Mouse (Mus musculus) layer of hippocampus, adult 11-12 months (tissue): Measurements from ENCODE around the gene Apmap.

ENCODE experiments used
- DNase-seq: peaks from one replicate; pipeline ENCODE4 v3.0.0; 2022; ENCODE audit warnings: low spot score

Gene Apmap

DNA sequence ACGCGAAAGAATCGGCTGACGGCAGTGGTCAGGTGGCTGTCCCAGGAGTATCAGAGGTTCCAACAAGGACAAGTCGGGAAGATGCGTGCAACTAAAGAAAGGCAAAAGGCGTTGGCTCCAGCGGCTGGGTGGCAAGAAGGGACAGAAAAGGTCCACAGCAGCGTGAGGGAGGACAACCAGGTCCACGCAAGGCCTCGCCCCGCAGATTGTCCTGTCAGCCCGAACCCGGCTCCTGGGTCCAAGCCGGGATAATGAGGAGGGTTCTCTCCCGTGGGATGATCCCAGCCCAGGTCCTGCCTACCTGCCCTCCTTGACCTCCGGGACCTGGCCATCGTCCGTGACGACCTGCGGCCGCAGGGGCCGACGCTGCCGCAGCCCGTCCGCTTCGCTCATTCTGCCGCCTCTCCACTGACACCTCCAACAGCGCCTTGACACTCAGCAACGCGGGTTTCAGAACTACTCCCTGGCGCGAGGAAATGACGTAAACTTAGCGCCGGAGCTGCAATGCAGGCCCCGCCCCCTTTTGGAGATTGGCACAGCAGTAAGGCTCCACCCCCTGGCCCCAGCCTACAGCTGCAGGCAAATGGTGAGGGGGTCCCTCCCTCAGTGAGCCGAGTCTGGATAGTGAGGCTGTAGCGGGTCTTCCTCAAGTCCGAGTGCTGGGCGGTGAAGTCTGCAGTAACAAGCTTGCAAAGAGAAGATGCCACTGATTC, at the start of gene Apmap:
TSS of gene Apmap (minus strand) at position 481 of the 713 bp plus-strand sequence.
- peak; percentile 97 for DNase-seq

DNA sequence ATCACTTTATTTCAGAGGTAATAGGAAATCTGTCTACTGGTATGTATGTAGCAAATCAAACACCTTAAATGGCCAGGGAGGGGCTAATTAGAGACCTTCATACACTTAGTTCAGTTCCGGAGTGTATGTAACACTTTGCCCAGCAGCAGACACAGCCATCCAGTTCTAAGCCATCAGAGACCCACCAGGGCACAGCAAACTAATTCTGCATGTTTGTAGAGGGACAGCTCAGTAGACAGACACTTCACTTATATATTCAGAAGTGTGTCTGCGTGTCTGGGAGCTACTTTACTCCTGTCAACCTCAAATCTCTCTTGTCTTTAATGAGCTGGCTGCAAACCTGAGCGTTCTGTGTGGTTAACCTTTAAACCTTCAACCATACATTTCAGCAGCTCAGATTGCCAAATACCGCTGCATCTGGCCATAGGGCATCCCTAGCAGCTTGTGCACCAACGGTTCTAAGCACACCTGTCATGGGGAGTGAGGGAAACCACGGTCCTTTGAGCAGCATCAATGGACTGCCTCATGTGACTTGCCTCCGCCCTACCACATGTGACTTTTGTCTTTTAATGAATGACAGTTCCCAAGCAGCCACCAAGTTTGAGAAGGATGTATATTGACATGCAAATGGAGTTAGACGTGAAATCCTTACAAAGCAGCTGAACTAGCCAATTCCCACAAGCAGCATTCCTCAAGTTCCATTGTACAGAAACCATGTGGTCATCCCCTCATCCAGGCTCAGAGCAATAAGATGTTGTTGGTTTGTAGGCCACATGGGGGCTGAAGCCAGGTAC, 48.8 kb upstream of the Apmap start:
- DNase-seq = no peak

DNA sequence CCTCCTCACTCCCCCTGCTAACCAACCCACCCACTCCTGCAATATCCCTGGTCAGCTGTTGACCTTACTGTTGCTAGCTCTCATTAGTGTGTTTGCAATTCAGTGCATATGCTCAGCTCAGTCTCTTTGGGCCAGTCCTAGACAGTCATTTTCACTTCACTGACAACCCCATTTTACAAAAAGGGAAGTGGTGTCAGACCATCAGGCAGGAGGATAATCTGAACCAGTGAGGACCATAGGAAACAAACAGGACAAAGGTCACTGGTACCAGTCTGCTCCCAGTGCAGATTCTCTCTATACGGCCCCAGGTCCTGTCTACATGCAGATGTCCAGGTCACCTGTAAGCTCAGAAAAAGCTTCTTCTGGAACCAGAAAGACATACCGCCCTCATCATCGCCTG, 47.7 kb upstream of the Apmap start:
- DNase-seq = no peak

DNA sequence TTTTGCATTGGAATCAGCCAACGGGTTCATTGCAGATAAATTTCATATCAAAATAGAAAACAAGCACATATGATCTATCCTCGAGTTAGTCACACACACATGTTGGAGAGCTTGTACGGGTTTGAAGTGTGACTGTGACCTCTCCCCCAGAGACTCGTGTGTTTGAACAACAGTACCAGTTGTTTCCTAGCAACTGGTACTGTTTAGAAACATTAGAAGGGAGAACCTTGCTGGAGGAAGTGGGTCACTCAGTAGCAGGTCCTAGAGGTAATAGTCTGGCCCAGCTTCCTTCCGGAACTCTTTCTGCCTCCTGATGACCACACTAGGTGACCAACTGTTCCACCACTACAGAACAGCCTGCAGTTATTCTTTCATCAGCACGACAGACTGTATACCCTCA, 46.9 kb upstream of the Apmap start:
- no peak for DNase-seq

DNA sequence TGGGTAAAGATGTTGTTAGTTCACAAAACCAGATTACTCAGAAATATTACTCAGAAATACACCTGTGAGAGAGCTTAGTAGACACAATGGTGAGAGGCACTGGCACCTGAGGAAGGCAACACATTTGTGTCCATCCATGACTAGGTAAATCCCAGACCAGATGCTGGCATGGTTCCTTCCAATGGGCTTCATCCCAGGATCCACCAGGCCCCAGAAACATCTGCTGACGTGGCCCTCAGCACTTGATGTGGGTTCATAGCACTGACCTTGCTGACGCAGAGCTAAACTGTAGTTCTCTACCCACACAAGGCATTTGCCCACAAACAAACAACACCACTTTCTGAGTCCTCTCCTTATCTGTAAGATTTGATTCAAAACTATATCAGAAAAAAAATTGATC, 46.4 kb upstream of the Apmap start:
- no peak for DNase-seq

DNA sequence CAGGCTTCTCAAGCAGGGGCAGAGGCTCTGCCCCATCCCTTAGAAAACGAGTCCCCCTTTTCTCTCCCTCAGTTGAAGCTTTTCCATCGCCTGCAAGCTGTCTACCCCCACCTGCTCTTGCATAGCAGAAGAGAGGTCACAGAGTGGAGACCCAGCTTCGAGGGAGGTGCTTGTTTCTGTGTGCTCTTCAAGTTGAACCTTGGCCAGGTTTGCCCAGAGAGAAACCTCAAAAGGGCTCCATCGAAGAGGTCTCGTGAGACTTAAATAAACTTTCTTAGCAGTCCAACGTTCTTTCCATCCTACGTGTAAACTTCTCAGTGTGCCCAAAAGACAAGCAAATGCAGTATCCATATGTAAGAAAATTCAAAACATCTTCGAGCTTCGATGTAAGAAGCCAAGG, 43.0 kb upstream of the Apmap start:
- DNase-seq = no peak

DNA sequence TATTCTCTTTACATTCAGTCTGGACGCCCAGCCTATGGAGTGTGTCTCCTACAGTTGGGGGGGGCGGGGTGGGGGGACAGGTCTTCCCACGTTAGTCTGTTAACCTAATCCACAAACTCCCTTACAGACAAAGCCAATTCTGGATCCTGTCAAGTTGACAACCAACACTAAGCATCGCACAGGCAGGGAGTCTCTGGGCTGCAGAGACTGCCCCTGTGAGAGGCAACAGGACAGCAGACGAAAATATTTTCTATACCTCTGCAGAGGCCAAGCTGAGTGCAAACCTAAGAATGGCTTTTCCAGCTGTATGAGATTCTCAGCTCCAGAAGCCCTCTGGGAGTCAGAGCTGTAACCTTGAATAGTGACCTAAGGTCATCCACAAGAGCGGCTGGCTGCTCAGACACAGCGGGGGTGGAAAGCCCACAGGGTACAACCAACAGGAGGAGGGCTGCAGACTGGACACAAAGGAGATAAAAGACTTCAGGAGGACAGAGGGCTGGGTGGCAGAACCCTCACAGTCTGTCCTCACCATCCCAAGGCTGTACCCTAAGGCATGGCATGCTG, 42.2 kb upstream of the Apmap start:
- no peak for DNase-seq

DNA sequence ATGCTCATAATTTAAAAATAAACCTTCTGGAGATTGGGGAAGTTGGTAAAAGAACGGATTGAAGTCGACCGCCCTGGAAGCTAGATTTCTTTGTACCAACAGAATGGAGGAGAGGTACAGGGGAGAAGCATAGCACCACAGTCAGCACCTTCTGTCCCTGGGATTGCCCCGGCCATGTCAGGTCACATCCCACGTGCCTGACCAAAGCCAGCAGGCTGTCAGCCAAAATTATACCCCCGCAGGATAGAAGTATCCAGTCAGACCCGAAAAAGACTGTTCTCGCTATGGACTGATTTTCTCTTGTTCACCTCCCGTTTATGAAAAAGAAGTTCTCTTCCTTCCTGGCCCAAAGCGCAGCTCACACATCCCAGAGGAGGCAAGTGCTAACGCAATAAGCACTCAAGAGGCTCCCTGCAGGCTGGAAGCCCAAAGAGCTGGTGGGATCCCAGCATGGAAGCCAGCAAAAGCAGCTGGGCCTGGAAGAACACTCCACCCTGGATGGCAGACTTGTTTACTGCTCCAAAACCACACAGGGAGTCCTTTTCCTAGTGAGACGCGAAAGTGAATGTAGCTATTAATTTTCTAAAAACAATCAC, 40.0 kb upstream of the Apmap start:
- no peak for DNase-seq

DNA sequence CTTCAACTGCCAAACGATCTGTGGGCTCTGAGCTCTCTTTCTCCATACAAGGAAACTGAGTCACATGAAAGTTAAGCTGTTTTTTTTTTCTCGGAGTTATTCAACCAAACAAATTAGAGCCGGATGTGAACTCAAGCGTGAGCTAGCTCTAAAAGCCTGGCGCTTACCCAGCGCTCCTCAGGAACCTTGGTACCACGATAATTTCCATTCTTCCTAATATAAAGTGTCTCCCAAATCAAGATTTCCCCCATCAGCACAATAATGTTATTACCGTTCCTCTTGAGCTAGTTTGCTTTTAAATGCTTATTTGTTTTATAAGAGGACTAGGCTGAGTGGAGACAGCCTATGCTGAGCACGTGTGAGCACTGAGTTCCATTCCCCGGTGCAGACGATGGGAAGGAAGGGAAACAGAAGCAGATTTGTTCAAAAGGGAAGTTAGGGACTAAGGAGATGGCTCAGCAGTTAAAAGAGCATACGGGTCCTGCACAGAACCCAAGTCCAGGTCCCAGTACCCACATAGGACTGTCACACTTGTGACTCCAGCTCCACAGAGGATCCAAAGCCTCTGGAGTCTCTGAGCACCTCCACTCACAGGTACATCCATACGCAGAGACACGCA, 39.4 kb upstream of the Apmap start:
- no peak for DNase-seq

DNA sequence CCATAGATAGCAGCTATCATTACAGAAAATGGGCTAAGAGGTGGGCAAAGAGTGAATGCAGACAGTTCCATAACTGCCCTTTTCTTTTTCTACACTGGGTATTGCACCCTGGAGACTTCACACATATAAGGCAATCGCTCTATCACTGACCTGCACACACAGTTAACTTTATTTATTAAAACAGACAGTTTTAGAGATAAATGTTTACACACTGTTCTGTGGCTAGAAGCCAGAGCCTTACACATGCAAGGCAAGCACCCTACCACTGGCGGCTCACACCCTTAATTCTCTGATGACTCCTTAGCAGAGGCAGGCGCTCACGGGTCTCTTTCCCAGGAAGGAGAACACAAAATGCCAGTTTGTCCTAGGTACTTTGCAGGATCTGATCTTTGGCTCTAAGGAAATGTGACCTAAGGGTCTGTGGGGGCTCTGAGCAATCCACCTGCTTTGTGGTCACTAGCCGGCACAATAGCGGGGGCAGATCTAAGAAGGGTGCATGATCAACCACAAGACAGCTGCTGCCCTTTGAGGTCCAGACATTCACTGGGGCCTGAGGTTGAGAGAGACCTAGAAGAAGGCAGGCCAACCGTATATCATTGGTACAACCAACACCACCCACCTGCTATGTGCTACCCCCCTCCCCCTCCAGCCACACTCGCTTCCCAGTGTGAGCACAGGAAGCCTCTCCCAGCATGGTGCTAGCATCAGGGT, 38.2 kb upstream of the Apmap start:
- no peak for DNase-seq

DNA sequence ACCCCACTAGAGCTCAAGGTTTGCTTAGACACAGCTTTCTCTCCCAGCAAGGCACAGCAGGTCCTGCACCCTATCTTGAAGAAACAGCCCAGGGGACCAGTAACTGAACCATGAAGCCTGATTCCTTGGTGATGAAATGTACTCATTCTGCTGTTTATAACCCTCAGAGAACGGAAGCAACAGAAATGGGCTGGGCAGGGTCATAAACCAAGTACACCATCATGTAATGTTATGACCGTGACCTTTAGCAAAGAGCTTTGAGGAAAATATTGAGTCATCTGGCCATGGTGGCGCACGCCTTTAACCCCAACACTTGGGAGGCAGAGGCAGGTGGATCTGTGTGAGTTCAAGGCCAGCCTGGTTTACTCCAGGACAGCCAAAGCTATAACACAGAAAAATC, 36.9 kb upstream of the Apmap start:
- DNase-seq = no peak

DNA sequence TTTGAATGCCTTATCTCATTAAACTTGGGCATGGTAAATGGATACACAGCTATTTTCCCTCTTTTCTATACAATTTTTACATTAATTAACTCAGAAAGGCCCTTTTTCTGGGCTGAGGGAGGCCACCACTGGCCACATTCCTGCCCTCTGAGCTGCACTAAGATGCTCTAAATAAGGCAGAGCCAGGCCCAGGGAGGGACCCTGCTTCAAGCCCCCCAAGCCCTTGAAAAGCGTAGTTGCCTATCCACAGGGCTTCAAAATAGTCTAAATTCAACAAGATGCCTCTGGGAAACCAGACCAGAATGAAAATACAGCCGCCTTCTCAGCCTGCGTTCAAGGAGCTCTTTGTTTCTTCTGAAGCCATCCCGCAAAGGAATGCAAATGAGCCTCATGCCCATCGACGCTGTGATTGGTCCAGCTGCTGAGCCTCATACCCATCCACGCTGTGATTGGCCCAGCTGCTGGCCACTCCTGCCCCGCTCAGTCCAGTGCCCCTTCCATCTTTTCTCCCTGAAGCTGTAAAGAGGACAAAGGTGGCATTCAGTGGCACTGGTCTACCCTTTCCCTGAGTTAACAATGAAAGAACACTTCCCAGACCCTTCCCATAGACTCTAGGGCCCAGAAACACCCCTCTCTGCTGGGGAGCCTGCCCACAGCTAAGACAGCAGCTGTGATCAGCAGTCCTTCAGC, 35.5 kb upstream of the Apmap start:
- peak; percentile 59 for DNase-seq

DNA sequence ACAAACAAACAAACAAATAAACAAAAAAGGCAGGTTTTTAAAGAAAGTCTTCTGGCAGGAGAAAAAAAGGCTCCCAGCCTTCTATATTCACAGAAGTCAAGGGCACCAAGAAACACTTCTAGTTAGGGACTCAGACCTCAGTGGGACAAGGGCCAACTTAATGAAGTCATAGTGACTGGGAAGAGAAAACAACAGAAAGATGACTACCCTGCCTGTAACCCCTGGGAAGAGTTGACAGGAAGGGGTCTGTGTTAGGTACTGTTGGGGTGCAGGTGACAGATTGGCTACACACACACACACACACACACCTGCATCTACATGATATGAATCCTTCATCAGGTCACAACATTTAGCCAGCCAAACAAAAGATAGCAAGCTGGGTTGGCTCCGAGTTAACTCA, 34.8 kb upstream of the Apmap start:
- no peak for DNase-seq

DNA sequence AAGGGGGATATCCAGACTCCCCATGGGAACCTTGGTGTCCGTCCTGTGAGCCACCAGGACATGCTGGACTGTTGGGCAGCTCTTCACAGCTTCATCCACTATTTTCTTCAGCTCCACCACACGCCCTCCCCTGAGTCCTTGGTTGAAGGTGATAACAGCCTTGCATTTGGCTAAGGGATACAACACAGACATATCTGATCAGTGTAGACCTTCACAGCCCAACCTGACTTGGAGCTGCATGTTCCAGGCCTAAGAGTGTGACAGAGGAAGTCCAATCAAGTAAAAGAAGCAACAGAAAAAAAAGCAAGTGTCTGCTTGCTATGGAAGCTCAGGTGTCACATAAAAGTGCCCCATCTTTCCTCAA, 30.0 kb upstream of the Apmap start:
- DNase-seq = no peak

DNA sequence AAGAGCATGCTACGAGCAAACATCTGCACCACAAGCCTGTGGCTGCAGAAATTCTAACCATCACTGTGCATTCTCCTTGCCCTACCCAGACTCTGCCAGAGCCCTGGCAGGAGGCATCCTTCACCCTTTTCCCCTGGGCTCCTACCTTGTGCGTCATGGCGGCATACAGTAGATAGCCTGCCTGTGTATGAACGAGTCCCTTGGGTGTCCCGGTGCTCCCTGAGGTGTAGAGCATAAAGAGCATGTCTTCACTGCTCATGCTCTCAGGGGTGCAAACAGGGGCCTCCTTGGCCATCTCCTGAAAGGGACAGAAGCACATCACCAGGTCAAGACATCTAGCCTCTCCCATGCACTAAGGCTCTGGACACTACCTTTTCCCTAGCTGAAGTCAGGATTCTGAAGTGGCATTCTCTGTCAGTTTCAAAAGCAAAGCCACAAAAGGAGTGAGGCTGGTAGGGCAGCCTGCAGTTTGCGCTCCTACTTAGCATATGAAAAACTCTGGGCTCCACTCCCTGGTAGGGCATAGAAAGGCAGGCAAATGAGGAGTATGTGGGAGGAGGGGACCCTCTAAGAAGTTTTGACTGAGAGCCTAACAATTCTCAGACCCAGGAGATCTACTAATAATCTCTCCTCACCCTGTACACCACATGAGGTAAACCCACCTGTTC, 29.5 kb upstream of the Apmap start:
- no peak for DNase-seq

DNA sequence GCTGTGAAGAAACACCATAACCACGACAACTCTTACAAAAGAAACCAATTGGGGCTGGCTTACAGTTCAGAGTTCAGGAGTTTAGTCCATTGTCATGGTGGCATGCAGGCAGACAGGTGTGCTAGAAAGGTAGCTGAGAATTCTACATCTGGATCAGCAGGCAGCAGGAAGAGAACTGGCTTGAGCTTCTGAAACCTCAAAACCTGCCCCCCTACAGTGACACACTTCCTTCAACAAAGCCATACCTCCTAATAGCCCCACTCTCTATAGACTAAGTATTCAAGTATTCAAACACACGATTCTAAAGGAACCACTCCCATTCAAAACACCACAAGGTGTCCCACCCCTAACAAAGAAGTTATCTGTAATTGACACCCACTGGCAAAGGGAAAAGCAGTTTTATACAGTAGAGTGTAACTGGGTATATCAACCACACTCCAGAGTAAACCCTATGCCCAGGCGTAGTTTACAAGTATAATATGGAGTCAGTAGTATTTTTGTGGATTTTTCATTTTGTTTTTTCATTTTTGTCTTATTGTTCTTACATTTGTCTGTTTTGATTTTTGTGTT, 27.6 kb upstream of the Apmap start:
- DNase-seq = no peak

DNA sequence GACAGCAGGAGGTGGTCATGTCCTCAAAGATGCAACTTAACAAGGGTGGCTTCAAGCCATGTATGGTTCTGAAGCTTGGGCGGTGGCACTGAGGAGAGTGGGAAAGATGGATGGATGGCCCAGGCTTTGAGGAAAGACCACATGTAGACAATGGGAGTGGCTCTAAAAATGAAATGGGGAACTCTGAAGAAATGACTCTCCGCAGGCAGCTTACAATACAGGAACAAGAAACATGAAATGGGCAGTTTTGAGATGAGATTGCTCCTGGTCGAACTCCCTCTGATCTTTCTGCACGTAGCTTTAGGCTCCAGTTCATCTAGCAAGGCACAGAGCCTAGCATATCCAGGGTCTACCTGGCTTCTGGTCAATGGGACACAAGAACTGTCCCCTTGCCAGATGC, 20.9 kb upstream of the Apmap start:
- DNase-seq = no peak

DNA sequence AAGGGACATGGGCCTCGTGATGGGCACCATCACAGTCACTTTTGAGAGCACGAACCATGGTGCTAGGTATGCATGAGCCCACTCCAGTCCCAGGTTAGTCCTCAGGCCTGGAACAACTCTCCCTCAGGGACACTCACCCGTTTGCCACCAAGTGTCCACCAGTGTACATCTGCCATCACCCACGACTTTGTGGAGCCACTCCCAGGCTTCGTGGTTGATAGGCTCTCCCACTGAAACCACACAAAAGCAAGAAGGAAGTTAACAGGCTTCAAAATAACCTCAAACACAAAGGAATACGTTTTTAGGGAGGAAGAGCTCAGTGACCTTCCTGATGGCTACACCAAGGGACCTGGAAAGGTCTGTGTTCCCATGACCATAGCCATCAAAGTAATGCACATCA, 18.8 kb upstream of the Apmap start:
- DNase-seq = no peak

DNA sequence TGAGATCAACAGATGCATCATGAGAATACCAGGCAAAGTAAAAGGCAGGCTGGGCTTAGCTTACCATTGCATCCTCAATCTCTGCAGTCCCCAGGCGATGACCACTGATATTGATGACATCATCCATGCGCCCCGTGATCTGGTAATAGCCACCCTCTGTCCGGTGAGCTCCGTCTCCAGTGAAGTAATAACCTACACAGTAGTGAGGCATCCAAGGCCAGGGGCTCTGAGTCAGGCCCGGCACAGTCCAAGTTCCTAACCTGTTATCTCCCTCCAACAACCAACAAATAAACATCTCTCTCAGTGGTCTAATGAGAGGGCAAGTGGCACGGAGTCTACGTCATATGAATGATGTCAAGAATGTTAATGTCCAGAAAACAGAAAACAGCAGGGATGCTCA, 16.6 kb upstream of the Apmap start:
- no peak for DNase-seq

DNA sequence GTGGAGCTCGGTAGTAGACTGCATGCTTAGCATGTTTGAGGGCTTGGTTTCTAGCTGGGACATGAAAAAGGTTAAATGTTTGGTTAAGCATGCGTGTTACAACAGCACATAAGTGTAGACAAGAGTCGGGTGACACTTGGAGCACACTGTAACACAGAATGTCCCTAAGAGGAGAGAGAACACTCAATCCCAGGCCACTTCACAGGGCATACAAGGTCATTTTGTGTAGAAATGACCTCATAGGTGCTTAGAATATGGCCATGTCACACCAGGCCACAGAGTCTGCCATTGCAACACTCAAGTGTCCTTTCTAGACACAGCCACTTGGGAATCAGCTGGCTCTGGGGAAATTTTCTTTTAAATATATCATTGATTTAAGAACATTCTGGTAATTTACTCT, 15.6 kb upstream of the Apmap start:
- no peak for DNase-seq

DNA sequence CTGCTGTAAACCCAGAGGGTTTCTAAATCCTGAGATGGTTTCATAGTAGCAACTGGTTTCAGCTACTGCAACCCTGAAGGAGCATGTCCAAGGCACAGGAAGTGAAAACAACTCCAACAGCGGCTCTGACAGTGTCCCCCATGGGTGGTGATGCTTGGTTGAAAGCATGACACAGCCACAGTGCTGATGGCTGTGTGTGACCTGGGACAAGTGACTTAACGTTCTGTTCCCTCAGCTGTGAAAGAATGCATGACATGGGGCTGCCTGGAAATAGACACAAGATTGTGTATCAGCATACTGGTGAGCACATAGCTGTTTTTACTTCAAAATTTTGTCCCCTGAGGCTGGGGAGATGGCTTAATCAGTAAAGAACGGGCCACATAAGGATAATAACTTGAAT, 13.3 kb upstream of the Apmap start:
- no peak for DNase-seq
